Mouse (Mus musculus): ENCODE measurements around the gene Cnot10.
A peak's percentile ranks its signal among the peaks of the same experiment; 100 is the strongest.
"Not testable (repeated sequence)": the region's sequence is repeated elsewhere in the genome, so short reads cannot be mapped to it uniquely, and the experiment has no call there.

Gene Cnot10

DNA sequence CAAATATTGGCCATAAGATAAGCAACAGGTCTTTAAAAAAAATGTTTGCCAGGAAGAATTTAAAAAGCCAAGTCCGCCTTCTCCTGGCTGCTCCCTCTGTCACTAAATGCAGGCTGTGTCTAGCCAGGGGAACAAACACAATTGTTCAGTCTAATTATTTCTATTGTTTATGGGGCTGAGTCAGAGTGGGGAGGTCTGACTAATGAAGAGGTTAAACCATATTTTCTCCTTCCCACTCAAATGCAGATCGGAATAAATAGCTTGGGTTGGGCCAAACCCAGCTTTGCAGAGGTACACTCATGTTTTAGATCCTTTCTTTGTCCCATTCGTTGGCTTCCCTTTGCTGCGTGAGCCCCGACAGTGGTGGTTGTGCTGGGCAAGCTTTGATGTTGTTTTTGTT, 9.4 kb upstream of the Cnot10 start:
- DNase-seq (ENCODE audit: low spot score), result no peak

DNA sequence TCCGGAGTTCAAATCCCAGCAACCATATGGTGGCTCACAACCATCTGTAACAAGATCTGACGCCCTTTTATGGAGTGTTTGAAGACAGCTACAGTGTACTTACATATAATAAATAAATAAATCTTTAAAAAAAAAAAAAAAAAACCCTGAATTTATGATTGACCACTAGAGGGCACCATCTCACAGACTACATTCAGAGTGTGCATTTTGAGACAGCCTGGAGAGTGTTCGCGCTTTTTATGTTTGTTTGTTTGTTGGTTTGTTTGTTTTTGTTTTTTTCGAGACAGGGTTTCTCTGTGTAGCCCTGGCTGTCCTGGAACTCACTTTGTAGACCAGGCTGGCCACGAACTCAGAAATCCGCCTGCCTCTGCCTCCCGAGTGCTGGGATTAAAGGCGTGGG, 8.5 kb upstream of the Cnot10 start:
- not testable (repeated sequence) for DNase-seq (ENCODE audit: low spot score)

DNA sequence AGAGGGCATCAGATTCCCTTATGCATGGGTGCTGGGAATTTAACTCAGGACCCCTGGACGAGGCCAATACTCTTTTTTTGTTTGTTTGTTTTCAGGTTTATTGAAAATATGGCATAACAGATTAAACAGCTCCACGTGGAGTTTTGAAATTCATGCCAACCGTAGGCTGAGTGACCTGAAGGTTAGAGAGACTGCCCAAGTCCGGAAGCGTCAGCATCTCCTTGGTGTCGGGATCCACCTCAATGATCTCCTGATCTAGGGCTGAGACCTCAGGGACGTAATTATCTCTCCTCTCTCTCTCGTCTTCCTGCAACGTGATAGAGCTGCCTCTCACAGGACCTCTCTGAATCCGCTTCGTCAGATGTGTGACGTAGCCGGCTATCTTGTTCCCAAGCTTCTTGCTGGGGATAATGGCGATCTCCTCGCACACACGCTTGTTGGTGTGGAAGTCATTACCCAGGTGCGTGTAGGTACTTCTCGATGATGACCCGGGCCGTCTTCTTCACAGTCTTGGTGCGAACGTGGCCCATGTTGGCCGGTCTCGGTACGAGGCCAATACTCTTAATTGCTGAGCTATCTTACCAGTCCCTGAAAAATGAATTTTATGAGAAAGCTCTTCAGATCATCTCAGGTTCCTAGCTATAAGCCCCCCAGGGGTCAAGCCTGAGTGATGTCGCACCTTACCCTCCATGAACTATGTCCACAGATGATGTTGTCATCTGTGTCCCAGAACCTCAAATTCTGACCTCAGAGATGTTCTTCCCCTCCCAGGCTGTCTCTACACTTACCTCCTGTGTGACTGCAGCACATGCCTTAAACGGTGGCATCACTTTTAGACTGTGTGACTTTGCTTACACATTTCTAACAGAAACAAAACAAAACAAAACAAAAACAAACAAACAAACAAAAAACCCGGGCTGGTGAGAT, 7.8 kb upstream of the Cnot10 start:
- no peak for DNase-seq (ENCODE audit: low spot score)

DNA sequence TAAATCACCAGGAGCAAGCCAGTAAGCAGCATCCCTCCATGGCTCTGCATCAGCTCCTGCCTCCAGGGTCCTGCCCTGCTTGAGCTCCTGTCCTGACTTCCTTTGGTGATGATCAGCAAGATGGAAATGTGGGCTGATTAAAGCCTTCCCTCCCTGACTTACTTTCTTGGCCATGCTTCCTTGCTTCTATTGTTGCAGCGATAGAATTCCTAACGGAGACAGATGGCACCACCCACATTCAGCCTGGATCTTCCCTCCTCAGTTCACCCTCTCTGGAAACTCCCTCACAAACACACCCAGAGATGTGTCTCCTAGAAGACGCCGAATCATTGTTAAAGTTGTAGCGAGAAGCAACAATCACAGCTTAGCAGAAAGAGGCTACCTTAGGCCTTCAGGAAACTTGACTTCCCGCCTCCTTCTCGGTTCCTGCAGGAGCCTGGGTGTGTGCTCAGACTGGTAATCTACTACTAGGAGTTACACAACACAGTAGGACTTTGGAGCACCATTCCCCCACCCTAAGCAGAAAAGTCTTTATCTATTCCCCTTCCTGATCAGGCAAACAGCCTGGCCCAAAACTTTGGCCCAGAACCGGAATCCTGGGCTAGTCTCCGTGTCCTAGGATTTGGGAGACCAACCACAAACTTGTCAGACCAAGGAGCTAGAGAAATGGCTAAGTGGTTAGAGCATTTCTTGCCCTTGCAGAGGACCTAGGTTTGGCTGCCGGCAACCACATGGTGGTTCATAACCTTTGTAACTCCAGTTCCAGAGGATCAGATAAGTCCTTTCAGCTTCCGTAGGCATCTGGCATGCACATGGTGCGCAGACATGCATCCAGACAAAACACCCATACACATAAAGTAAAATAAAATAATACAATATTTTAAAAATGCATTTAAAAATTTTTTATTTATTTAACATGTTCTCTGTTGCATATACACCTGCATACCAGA, 6.8 kb upstream of the Cnot10 start:
- no peak for DNase-seq (ENCODE audit: low spot score)

DNA sequence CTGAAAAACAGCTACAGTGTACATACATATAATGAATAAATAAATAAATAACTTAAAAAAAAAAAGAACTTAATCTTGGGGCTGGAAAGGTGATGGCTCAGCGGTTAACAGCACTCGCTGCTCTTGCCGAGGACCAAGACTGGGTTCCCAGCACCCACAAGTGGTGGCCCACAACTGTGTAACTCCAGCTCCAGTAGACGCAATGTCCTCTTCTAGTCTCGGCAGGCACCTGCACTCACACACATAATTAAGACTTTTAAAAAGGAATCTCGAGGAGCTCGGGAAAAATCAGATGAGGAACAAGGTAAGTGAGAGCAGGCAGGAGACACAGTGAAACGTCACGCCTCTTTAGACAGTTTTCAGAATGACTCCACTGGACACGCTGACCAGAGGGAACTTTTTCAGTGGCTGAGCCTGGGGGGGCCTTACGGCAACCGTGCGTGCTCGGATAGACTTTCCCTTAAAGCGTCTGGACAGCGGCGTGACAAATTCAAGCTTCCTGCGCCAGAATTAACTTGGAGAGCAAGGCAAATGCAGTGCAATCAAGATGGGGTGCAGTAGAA, 717 bp downstream of the Cnot10 start:
- DNase-seq (ENCODE audit: low spot score), result no peak

DNA sequence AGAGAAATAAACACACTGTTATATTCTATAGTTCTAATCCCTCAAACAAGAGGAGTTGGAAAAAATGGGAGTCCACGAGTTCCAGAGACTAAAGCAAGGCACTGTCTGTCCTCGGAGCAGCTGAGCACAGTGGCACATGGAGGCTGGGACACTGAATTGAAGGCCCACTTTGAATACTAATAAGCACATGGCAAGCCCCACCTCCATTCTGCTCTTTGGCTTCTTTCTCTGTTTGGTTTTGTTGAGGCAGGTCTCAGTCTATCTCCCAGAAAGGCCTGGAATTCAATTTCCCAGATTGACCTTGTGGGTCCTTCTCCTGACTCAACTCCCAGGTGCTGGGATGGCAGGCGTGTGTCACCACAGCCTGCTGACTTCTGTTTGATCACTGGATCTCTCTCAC, 3.2 kb downstream of the Cnot10 start:
- DNase-seq (ENCODE audit: low spot score), result no peak

DNA sequence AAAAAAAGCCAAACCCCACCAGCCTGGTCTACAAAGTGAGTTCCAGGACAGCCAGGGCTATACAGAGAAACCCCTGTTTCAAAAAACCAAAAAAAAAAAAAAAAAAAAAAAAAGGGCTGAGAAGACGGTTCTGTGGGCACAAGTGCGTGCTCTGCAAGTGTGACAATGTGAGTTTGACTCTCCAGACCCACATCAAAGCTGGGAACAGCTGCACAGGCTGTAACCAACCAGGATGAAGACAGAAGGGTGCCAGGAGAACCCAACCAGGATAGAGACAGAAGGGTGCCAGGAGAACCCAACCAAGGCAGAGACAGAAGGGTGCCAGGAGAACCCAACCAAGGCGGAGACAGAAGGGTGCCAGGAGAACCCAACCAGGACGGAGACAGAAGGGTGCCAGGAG, 3.8 kb downstream of the Cnot10 start:
- no peak for DNase-seq (ENCODE audit: low spot score)

DNA sequence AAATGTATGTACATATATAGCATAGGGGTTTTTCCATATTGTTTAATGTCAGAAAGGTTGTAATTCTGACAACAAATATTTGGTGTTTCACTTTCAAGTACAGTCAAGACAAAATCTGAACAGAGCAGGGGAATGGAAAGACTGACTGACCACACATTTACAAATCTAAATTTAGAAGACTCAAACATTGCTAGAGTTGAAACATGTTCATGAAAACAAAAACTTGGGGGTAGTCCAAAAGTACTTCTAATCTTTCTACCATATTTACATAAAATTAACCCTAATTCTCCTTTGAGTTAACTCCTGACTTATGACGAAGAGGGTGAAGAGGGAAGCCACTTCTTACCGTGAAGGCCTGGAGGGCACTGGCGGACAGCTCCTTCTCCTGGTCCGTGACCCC, 7.7 kb downstream of the Cnot10 start:
- DNase-seq (ENCODE audit: low spot score), result no peak

DNA sequence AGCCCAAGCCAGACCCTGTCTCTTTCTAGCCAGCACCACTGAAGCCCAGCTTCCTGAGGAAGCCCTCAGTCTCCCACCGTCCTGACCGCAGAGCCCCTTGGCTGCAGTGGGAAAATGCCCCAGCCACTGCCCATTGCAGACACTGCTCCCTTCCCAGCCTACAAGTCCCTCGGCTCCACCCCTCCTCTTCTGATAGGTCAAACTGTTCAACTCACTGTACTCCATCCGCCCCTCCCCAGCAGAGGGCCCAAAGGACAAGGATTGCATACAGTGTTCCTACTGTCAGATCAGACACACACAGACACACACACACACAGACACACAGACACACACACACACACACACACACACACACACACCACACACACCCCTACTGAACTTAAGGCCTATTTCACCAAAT, 13.3 kb downstream of the Cnot10 start:
- no peak for DNase-seq (ENCODE audit: low spot score)

DNA sequence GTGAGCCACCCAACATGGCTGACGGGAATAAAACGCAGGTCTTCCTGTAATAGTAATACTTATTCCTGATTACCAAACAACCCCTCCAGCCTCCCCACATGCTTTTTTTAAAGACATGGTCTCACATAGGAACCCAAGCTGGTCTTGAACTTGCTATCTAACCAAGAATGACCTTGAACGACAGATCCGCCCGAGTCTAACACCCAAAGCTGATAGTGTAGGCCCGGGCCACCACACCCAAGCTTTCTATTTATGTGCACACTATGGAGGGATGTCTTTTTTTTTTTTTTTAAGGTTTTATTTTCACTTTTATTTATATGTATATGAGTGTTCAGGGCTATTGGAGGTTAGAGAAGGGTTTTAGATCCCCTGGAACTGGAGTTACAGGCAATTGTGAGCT, 15.8 kb downstream of the Cnot10 start:
- no peak for DNase-seq (ENCODE audit: low spot score)

DNA sequence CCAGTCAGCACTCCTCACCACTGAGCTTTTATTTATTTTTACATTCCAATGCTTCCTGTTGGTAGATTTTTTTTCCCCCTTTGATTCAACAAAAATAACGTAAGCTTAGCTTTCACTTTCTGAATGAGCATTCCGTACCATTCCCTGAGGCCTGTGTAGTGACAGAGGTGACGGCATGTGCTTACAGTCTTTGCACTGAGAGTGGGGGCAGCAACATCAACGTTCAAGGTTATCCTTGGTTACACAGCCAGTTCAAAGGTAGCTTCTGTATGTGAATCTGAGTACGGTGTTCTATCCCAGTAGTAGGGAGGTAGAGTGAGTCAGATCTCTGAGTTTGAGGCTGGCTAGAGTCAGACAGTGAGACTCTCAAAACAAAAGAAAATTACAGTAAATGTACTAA, 18.8 kb downstream of the Cnot10 start:
- no peak for DNase-seq (ENCODE audit: low spot score)

DNA sequence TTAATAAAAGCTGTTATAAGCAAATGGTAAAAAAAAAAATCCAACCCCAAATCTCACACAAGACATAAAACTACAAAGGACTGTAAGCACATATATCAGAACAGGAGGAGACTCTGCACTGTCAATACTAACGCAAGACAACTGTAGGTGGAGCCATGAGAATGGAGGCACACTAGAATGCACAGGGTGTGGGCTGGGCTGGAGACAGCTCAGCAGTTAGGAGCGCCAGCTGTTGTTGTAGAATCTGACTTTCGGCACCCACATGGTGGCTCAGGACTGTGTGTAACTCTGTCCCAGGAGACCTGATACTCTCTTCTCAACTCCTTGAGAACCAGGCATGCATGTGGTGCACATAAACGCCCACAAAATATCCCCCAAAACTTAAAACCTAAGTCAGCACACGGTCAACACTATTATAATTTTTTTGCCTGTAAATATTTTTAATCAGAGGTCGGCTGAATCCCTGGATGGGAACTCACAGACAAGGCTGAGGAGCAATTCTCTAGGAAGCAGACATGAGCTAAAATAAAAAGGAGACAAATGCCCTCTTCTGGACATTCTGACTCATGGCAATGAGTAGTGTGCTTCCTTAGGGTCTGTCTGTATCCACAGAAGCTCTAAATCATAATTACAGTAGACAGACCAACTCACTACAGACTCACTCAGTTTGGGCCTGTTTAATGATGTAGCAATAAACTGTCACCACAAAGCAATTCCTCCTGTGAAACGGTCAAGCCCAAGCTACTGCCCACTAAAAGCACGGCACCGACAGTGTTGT, 25.6 kb downstream of the Cnot10 start:
- DNase-seq (ENCODE audit: low spot score), result no peak

DNA sequence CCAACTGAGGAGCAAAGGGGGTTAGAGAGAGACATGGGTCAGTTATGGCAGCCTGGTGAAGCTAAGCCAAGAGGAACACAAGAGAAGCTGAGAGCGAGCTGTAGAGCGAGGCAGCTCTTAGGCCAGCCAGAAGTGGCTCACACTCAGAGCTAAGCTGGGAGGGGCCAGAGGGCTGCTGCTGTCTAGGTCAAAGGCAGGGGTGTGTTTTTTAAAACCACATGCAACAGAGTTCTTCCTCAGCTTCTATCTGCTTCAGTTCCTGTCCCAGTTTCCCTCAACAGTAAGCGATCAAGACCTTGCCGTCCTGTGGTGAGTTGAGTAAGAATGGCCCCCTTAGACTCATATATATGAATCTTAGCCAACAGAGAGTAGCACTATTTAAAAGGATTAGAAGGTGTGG, 27.0 kb downstream of the Cnot10 start:
- no peak for DNase-seq (ENCODE audit: low spot score)

DNA sequence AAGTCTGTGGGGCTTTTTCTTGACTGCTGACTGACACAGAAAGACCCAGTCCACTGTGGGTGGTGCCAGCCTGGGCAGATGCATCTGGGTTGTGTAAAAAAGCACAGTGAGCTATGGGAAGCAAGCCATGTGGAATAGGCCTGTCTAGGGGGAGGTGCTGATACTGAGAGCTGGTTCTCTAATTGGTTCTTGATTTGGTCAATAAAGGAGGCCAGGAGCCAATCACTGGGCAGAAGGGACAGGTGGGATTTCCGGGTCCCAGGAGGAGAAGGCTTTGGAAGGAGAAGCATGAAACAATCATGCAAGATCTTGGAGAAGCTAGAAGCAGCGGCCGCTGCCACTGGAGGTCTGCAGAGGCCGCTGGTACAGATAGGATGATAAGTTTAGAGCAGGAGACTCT, 27.4 kb downstream of the Cnot10 start:
- no peak for DNase-seq (ENCODE audit: low spot score)

DNA sequence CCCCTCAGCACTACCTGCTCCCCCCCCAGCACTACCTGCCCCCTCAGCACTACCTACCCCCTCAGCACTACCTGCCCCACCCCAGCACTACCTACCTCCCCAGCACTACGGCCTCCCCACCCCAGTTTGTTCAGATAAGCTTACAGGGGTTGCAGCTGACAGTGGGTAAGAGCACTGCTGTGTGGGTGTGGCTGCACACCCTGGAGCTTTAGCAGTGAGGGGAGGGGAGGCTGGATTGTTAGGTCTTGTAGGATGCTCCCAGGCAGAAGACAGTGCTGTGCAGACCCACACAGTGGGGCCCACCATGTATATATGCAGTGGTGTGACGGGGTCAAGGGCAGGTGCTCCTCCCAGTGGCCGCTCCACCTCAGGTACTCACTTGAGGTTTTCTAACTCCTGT, 29.7 kb downstream of the Cnot10 start:
- DNase-seq (ENCODE audit: low spot score), result no peak

DNA sequence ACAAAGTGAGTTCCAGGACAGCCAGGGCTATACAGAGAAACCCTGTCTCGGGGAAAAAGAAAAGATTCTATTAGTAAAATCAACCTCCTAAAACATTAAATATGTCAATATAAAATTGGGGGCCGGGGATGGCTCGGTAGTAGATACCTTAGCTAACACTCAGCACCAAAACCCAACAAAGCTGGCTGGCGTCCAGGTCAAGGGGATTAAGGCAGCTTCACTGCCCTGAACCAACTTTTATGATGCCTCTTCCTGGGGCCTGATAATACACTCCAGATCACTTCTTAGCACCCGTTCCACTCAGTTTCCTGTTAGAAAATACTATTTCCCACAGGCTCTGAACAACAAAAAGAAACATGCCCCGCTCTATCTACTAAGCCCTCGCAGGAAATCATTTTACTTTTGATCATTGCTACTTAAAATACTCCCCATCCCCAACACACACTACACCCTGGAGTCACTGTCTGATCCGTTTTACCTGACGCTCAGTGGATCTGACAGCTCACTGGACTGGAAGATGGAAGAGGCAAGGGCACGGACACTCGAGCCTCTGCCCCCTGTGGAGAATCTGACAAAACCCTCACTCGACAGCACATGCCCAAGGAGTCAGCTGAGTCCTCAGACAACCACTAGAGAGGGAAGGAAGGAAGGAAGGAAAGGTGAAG, 36.0 kb downstream of the Cnot10 start:
- DNase-seq (ENCODE audit: low spot score), result no peak

DNA sequence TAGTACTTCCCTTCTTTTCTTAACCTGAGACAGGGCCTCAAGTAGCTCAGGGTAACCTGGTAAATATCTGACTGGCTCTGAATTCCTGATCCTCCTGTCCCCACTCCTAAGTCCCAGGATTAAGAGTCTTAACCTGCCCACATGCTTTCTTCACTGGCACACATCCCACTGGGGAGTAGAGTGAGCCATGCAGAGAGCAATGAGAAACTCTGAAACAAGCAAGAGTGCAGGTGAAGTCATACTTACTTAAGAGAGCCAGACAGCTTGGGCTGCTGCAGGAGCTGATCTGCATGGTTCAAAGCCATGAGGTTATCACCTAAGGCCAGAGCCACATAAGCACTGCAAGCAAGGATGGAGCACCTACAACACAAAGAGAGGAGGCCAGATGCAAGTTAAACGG, 38.9 kb downstream of the Cnot10 start:
- no peak for DNase-seq (ENCODE audit: low spot score)

DNA sequence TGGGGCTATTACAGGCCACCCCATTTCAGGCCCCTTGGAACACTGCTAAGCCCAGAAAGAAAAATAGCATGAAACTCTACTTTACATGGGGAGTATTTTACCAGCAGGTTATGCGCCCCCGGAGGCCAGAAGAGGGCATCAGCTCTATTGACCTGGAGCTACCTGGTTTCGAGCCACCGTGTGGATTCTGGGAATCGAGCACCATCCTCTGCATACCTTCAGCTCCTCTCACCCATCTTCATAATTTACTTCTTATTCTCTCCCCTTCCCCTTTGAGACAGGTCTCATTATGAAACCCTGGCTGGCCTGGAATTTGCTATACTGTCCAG, 55.0 kb downstream of the Cnot10 start:
- no peak for DNase-seq (ENCODE audit: low spot score)

DNA sequence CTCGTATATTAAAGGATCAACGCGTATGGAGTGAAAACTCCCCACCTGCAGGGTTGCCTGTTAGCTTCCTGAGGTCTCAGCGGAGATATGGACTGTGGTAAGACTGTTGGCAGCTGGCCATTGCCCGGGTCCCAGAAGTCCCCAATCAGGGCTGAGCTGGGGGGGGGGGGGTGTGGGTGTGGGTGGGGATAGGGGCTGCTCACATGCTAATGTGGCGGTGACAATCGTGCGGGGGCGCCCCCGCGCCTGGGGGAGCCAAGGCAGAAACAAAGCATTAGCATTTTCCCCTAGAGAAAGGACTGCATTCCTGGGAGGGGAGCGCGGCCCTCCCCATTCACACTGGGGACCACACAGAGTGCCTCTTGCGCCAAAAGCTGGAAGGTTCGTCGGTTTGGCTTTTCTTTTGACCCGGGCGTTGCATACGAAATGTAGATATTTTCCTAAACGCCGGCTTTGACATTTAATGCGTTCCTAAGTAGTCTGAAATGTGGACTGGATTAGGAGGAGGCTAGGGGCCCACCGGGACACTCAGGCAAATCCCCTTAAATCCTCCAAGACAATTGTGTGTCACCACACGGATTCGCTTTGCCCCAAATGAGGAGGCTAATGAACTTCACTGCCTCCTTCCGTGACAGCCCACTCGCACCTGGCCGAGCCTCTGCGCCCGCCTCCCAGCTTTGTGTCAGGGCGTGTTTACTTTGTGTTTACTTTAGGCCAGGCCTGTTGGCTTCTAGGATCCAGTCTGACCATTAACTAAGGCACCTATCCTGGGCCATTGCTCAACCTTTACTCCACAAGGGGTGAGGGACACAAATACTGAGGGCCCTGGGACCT, 55.6 kb downstream of the Cnot10 start:
- DNase-seq (ENCODE audit: low spot score), result no peak

DNA sequence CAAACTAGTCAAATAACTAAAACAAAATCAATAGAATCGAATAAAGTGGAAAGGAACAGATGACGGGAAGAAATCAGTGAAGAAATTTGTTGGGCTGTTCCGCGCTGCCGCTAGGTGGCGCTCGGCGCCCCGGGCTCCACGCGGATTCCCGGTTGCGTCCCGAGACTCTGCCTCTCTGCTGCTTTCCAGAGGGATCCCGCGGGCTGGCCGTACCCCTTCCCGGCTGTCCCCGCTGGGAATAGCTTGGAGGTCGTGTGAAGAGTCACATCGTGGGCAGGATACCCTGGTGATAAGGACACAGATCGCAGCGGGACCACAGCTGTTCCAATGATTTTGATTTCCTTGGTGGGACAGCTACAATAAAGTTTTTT, 56.2 kb downstream of the Cnot10 start:
- DNase-seq (ENCODE audit: low spot score), result peak; percentile 76

DNA sequence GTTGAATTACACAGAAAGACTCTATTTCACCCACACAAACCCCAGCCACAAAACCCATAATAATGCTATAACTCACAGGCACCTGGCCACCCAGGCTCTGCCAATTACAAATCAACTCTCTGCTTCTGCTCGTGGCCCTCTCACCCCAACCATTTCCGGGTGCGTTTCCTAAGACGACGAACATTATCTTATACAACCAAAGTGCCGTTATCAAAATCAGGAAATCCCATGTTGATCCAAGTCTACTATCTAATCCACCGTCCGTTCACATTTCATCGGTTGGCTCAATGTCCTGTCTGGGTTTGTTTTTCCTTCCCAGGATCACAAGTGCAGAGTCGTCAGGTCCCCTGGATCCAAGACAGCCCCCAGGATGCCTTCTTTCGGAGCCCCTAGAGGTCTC, 61.3 kb downstream of the Cnot10 start:
- no peak for DNase-seq (ENCODE audit: low spot score)
